Mouse (Mus musculus) stomach, postnatal 0 days (tissue): ENCODE data around the gene Gpbar1. TPM values are rescaled to one million over a fixed set of nuclear protein-coding genes. Genes with fewer than 3 reads are reported as not detected.

ENCODE experiments used
- ATAC-seq: fragments of 200-750 bp; cut with Nextera tagmentation; 2 replicates; pipeline ENCODE4 v1.8.0; 2017; ENCODE audit not compliant: low FRiP score, low TSS enrichment
- DNase-seq: peaks from one replicate; pipeline ENCODE4 v3.0.0-alpha.2; 2016; ENCODE audit warnings: low spot score
- H3K27ac ChIP-seq: fragments of 300-500 bp; sonication (generic); replicated peaks from 2 replicates; pipeline ENCODE4 v1.5.1; 2014; ENCODE audit warnings: mild to moderate bottlenecking, control low read depth
- H3K27me3 ChIP-seq: fragments of 300-500 bp; sonication (generic); 2 replicates; pipeline ENCODE4 v1.6.1; 2014; ENCODE audit warnings: low read length; ENCODE audit not compliant: control insufficient read depth, insufficient read depth
- H3K36me3 ChIP-seq: fragments of 300-500 bp; sonication (generic); 2 replicates; pipeline ENCODE4 v1.6.1; 2014; ENCODE audit warnings: low read length, mixed read lengths; ENCODE audit not compliant: control insufficient read depth, insufficient read depth
- H3K4me1 ChIP-seq: fragments of 300-500 bp; sonication (generic); replicated peaks from 2 replicates; pipeline ENCODE4 v1.6.1; 2014; ENCODE audit warnings: antibody characterized with exemption; ENCODE audit not compliant: control insufficient read depth, insufficient read depth
- H3K4me2 ChIP-seq: fragments of 300-500 bp; sonication (generic); replicated peaks from 2 replicates; pipeline ENCODE4 v1.6.1; 2014; ENCODE audit warnings: low read depth, mild to moderate bottlenecking, control low read depth, moderate library complexity
- H3K4me3 ChIP-seq: fragments of 300-500 bp; sonication (generic); 2 replicates; pipeline ENCODE4 v1.5.1; 2014; ENCODE audit warnings: low read depth, low read length, control low read depth
- H3K9ac ChIP-seq: fragments of 300-500 bp; sonication (generic); 2 replicates; pipeline ENCODE4 v1.6.1; 2014; ENCODE audit warnings: mild to moderate bottlenecking, low read length, control low read depth, mixed read lengths
- H3K9me3 ChIP-seq: fragments of 300-500 bp; sonication (generic); 2 replicates; pipeline ENCODE4 v1.6.1; 2016; ENCODE audit warnings: low read length; ENCODE audit not compliant: control insufficient read depth
- CTCF ChIP-seq: IDR thresholded peaks from 2 replicates; pipeline ENCODE4 v1.5.1; 2016; ENCODE audit warnings: antibody characterized with exemption, low read depth, mild to moderate bottlenecking, moderate library complexity
- EP300 ChIP-seq: optimal IDR thresholded peaks from 2 replicates; pipeline ENCODE3; 2016; ENCODE audit warnings: antibody characterized with exemption
- WGBS: fragments of 180-500 bp; shearing (Covaris S2); extraction: QIAGEN DNeasy Blood & Tissue Kit; methylation state at CpG from one replicate; pipeline ENCODE4 v1.1.7; 2014; 5-methylcytosine and 5-hydroxymethylcytosine counted together
- polyA plus RNA-seq: library from polyadenylated mRNA; unstranded; fragments of >200 nt; fragmentation: Nextera tagmentation; extraction: Ambion mirVana; gene quantifications from 2 replicates; pipeline ENCODE4 v1.2.1, GENCODE M21; 2015

Gene Gpbar1
- polyA plus RNA-seq, 1 experiment from 2014 or later: 0.63 TPM

DNA sequence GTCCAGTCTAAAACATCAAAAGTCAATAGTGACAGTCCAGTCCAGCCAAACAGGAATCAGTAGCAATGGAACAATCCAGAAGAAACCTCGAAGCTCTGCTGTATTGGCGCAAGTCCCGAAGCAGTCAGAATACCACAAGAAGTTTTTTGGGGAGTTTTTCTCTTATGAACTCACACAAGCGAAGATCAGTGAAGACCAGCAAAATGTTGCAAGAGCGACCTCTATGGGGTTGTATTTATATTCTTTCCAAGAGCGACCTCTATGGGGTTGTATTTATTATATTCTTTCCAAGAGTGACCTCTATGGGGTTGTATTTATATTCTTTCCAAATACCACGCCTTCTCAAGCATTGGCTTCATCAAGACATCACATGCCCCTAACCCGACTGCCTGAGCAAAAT lies 9.6 kb upstream of the Gpbar1 start:
- no peak for ATAC-seq
- Histone ChIP-seq H3K27ac (no peak overlapping the region), H3K4me2 (no peak overlapping the region), H3K9me3 (no peaks in the 10 kb centered on the region), H3K4me3 (no peak overlapping the region), H3K27me3 (no peaks in the 10 kb centered on the region), H3K36me3 (peaks cover 30% of the 10 kb centered on the region), H3K9ac (no peak overlapping the region), H3K4me1 (no peaks in the 10 kb centered on the region)
- no peak for DNase-seq
- TF ChIP-seq CTCF (0 out of 2 replicates have a peak, but pooled peaks have one; percentile 20), EP300 (no peak)
- 80% methylated on average over 8 of the region's 8 CpGs for WGBS

DNA sequence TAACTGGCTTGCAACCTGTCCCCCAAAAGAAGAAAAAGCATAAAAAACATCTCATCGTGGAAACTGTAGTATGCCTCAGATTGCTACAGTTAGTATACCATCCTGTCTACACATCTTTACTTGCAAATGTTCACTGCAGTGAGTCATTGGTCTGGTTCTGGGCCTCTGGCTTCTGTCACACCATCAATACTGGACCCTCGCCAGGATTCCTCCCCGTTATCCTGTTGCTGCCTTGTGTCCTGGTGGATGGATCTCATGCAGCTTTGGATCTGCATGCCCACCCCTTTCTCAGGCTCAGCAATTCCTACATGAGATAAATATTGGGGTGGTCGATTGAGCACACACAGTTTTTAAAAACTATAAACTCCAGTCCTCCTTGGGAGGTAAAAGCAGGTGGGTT lies 6.7 kb upstream of the Gpbar1 start:
- Histone ChIP-seq H3K36me3 (peaks cover 7% of the 10 kb centered on the region), H3K4me1 (no peaks in the 10 kb centered on the region), H3K4me3 (no peak overlapping the region), H3K9me3 (no peaks in the 10 kb centered on the region), H3K27me3 (no peaks in the 10 kb centered on the region), H3K4me2 (no peak overlapping the region), H3K27ac (no peak overlapping the region), H3K9ac (no peak overlapping the region)
- no peak for DNase-seq
- no peak; the same call in 1 of the 2 replicates for ATAC-seq
- WGBS: 43% methylated on average over 4 of the region's 4 CpGs
- TF ChIP-seq EP300 (no peak), CTCF (no peak)

DNA sequence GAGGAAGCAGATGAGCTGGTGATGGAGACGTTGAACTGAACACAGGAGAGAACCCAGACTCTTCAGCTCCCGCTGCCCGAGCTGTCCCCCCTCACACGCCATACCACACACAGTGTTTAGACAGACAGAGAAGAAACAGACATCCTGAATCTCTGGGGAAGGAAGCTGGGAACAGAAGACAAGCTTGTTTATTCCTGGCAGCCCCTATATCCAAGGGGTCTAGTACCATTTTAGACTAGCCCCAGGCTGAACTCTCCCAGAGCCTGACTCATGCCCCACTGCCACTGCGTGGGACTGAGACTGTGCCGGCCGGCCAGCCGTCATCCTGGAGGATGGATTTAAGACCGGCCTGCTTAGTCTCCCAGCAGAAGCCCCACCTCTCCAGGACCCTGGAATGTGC lies 3.3 kb upstream of the Gpbar1 start:
- DNase-seq: no peak
- no peak for TF ChIP-seq CTCF
- TF ChIP-seq EP300: no peak
- ATAC-seq: peak; percentile 69
- no peak overlapping the region for H3K4me3 ChIP-seq
- H3K4me1 ChIP-seq: no peaks in the 10 kb centered on the region
- 0 out of 2 replicates have a peak, but pooled peaks cover 2% of the 10 kb centered on the region for H3K36me3 ChIP-seq
- no peaks in the 10 kb centered on the region for H3K9me3 ChIP-seq
- H3K9ac ChIP-seq: peak overlapping the region; percentile 27; the same call in 1 of the 2 replicates
- H3K27me3 ChIP-seq: no peaks in the 10 kb centered on the region
- WGBS: 22% methylated on average over 9 of the region's 9 CpGs
- H3K4me2 ChIP-seq: no peak overlapping the region; the same call in 1 of the 2 replicates
- peak overlapping the region; percentile 58; the same call in 1 of the 2 replicates for H3K27ac ChIP-seq

DNA sequence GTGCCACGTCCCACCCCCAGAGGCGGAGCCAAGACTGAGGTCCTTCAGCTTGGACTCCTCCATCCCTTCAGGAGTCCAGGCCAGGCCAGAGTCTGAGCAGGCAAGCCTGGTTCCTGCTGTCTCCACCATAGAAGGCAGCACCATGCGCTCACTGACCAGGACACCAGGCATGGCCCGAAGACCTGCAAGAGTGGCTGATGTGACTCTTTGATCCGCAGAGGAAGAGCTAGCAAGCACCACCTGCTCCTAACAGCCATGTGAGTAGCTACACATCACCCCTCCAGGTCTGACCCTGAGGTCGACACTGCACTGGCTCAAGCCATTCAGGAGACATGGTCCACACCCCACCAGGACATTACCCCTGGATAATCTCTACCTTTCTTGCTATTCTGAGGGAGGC lies 1.3 kb upstream of the Gpbar1 start:
- WGBS: 66% methylated on average over 6 of the region's 6 CpGs
- no peak for ATAC-seq
- H3K36me3 ChIP-seq: peaks cover 16% of the 10 kb centered on the region

DNA sequence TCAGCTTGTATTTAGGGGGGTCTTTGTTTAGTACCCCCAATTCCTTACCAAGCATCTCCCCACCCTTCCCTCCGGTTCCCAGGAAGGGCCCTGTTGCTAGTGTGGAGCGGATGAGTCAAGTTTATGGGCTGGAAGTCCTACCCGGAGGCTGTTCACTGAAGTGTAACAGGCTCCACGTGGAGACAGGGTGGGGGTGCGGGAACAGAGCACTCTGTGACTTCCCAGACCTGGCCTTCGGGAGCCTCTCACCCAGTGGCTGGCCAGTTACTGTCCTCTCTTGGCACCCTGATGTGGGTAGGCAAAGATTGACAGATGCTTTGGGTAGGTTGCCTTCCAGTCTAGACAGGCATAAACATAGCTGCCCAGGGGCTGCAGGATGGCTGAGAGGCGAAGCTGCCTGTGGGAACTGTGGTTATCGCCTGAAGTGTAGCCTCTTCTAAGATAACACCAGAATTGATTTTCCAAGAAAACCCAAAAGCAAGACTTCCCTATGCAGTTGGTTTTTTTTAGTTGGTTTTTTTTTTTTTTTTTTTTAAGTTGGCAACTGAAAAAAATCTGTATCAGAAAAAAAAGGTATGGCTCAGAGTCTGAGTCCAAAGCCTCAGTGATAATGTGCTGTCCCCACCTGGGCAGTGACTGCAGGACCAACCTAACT lies 340 bp upstream of the Gpbar1 start:
- 55% methylated on average over 8 of the region's 8 CpGs for WGBS
- no peaks in the 10 kb centered on the region for H3K9me3 ChIP-seq
- no peak overlapping the region for H3K4me3 ChIP-seq
- no peak for DNase-seq
- H3K9ac ChIP-seq: no peak overlapping the region
- H3K4me2 ChIP-seq: no peak overlapping the region
- no peak for TF ChIP-seq CTCF
- no peak for TF ChIP-seq EP300
- no peaks in the 10 kb centered on the region for H3K4me1 ChIP-seq
- peaks cover 21% of the 10 kb centered on the region for H3K36me3 ChIP-seq
- no peak for ATAC-seq
- H3K27ac ChIP-seq: no peak overlapping the region
- no peaks in the 10 kb centered on the region for H3K27me3 ChIP-seq

More for the DNA sequence above, 1.3 kb upstream of the Gpbar1 start:
- Histone ChIP-seq H3K4me3 (no peak overlapping the region), H3K9ac (no peak overlapping the region), H3K9me3 (no peaks in the 10 kb centered on the region), H3K27me3 (no peaks in the 10 kb centered on the region), H3K27ac (no peak overlapping the region), H3K4me2 (no peak overlapping the region), H3K4me1 (no peaks in the 10 kb centered on the region)
- TF ChIP-seq EP300: no peak
- TF ChIP-seq CTCF: no peak
- no peak for DNase-seq

DNA sequence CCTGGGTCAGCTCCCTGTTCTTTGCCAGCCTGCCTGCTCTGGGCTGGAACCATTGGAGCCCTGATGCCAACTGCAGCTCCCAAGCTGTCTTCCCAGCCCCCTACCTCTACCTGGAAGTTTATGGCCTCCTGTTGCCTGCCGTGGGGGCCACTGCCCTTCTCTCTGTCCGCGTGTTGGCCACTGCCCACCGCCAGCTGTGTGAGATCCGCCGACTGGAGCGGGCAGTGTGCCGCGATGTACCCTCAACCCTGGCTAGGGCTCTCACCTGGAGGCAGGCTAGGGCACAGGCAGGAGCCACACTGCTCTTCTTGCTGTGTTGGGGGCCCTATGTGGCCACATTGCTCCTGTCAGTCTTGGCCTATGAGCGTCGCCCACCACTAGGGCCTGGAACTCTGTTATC lies 638 bp downstream of the Gpbar1 start:
- Histone ChIP-seq H3K9ac (no peak overlapping the region), H3K4me2 (no peak overlapping the region), H3K4me1 (0 out of 2 replicates have a peak, but pooled peaks cover 3% of the 10 kb centered on the region), H3K4me3 (no peak overlapping the region), H3K9me3 (no peaks in the 10 kb centered on the region), H3K27ac (no peak overlapping the region), H3K27me3 (no peaks in the 10 kb centered on the region), H3K36me3 (peaks cover 21% of the 10 kb centered on the region)
- DNase-seq: no peak
- TF ChIP-seq EP300 (no peak), CTCF (no peak; the same call in 1 of the 2 replicates)
- WGBS: 84% methylated on average over 11 of the region's 11 CpGs
- ATAC-seq: no peak
